Mouse (Mus musculus) thymus, adult 2 months (tissue): ENCODE results near the gene Smndc1.

Experiments used
- CTCF ChIP-seq: fragments of 200-500 bp; IDR thresholded peaks from 2 replicates; pipeline ENCODE4 v1.5.1; 2012; ENCODE audit warnings: mild to moderate bottlenecking, control low read depth, low read length, moderate library complexity, borderline replicate concordance; ENCODE audit not compliant: control insufficient read depth, poor library complexity, insufficient read depth; ENCODE audit errors: extremely low read depth
- POLR2A ChIP-seq: fragments of 200-500 bp; IDR thresholded peaks from 2 replicates; pipeline ENCODE4 v1.6.1; 2012; ENCODE audit warnings: mild to moderate bottlenecking, low read length, control low read depth, moderate library complexity; ENCODE audit not compliant: control insufficient read depth, poor library complexity, insufficient read depth; ENCODE audit errors: extremely low read depth

GRCm38 (mm10) chr19:53375299-53375698, 15.1 kb downstream of the Smndc1 start:
- no peak for TF ChIP-seq CTCF
- no peak for TF ChIP-seq POLR2A
